Mouse (Mus musculus) midbrain, embryonic 12.5 days (tissue): ENCODE data around the gene Tectb. TPM values are rescaled to one million over a fixed set of nuclear protein-coding genes. Genes with fewer than 3 reads are reported as not detected.

Source experiments
- ATAC-seq: fragments of 200-750 bp; cut with Nextera tagmentation; 2 replicates; pipeline ENCODE4 v1.8.0; 2017; ENCODE audit warnings: low read depth, moderate TSS enrichment, moderate library complexity; ENCODE audit not compliant: low FRiP score
- H3K27ac ChIP-seq: fragments of 300-500 bp; sonication (generic); replicated peaks from 2 replicates; pipeline ENCODE4 v1.5.1; 2016; ENCODE audit warnings: mild to moderate bottlenecking
- H3K27me3 ChIP-seq: fragments of 300-500 bp; sonication (generic); 2 replicates; pipeline ENCODE4 v1.6.1; 2016; ENCODE audit warnings: mild to moderate bottlenecking
- H3K36me3 ChIP-seq: fragments of 300-500 bp; sonication (generic); 2 replicates; pipeline ENCODE4 v1.6.1; 2016
- H3K4me1 ChIP-seq: fragments of 300-500 bp; sonication (generic); 2 replicates; pipeline ENCODE4 v1.6.1; 2016
- H3K4me2 ChIP-seq: fragments of 300-500 bp; sonication (generic); replicated peaks from 2 replicates; pipeline ENCODE4 v1.6.1; 2016; ENCODE audit warnings: mild to moderate bottlenecking, moderate library complexity
- H3K4me3 ChIP-seq: fragments of 300-500 bp; sonication (generic); 2 replicates; pipeline ENCODE4 v1.5.1; 2016; ENCODE audit warnings: mild to moderate bottlenecking
- H3K9ac ChIP-seq: fragments of 300-500 bp; sonication (generic); replicated peaks from 2 replicates; pipeline ENCODE4 v1.6.1; 2016; ENCODE audit warnings: mild to moderate bottlenecking, moderate library complexity
- H3K9me3 ChIP-seq: fragments of 300-500 bp; sonication (generic); 2 replicates; pipeline ENCODE4 v1.6.1; 2016; ENCODE audit warnings: mild to moderate bottlenecking
- WGBS: fragments of 180-500 bp; shearing (Covaris S2); methylation state at CpG from one replicate; pipeline ENCODE4 v1.1.7; 2016; 5-methylcytosine and 5-hydroxymethylcytosine counted together
- polyA plus RNA-seq: library from polyadenylated mRNA; unstranded; fragments of >200 nt; fragmentation: Nextera tagmentation; extraction: Ambion mirVana; gene quantifications from 2 replicates; pipeline ENCODE4 v1.2.1, GENCODE M21; 2016

Tectb gene
- polyA plus RNA-seq, 1 experiment from 2014 or later = 0.31 TPM

GRCm38 (mm10) chr19:55193717-55194394 is 13.3 kb downstream of the Tectb start:
- ATAC-seq = no peak
- H3K36me3 ChIP-seq = no peaks in the 10 kb centered on the region
- H3K9ac ChIP-seq = no peak overlapping the region
- peaks cover 3% of the 10 kb centered on the region; the same call in 1 of the 2 replicates for H3K4me1 ChIP-seq
- H3K4me2 ChIP-seq = no peak overlapping the region
- WGBS = 72% methylated on average over 11 of the region's 11 CpGs
- H3K27me3 ChIP-seq = 0 out of 2 replicates have a peak, but pooled peaks cover 2% of the 10 kb centered on the region
- no peak overlapping the region for H3K4me3 ChIP-seq
- H3K27ac ChIP-seq = no peak overlapping the region
- no peaks in the 10 kb centered on the region for H3K9me3 ChIP-seq

GRCm38 (mm10) chr19:55194520-55195170 is 14.1 kb downstream of the Tectb start:
- H3K4me3 ChIP-seq = no peak overlapping the region
- H3K9ac ChIP-seq = no peak overlapping the region
- 83% methylated on average over 7 of the region's 7 CpGs for WGBS
- no peaks in the 10 kb centered on the region for H3K9me3 ChIP-seq
- H3K27ac ChIP-seq = no peak overlapping the region
- H3K27me3 ChIP-seq = 0 out of 2 replicates have a peak, but pooled peaks cover 7% of the 10 kb centered on the region
- peaks cover 3% of the 10 kb centered on the region; the same call in 1 of the 2 replicates for H3K4me1 ChIP-seq
- no peaks in the 10 kb centered on the region for H3K36me3 ChIP-seq
- no peak for ATAC-seq
- H3K4me2 ChIP-seq = no peak overlapping the region

GRCm38 (mm10) chr19:55195574-55195973 is 15.0 kb downstream of the Tectb start:
- Histone ChIP-seq H3K4me1 (peaks cover 3% of the 10 kb centered on the region; the same call in 1 of the 2 replicates), H3K9me3 (no peaks in the 10 kb centered on the region), H3K4me3 (no peak overlapping the region), H3K4me2 (no peak overlapping the region), H3K36me3 (no peaks in the 10 kb centered on the region), H3K9ac (no peak overlapping the region), H3K27ac (no peak overlapping the region), H3K27me3 (peaks cover 14% of the 10 kb centered on the region)
- WGBS = 92% methylated on average over 3 of the region's 3 CpGs
- no peak for ATAC-seq

GRCm38 (mm10) chr19:55198303-55198702 is 17.8 kb downstream of the Tectb start:
- H3K27me3 ChIP-seq = peaks cover 16% of the 10 kb centered on the region
- no peak overlapping the region for H3K4me3 ChIP-seq
- H3K4me2 ChIP-seq = peak overlapping the region; percentile 12; the same call in 1 of the 2 replicates
- no peaks in the 10 kb centered on the region for H3K4me1 ChIP-seq
- 33% methylated on average over 5 of the region's 5 CpGs for WGBS
- H3K9ac ChIP-seq = no peak overlapping the region
- no peaks in the 10 kb centered on the region for H3K36me3 ChIP-seq
- H3K9me3 ChIP-seq = no peaks in the 10 kb centered on the region
- no peak overlapping the region for H3K27ac ChIP-seq
- ATAC-seq = peak; percentile 62; the same call in 1 of the 2 replicates

DNA sequence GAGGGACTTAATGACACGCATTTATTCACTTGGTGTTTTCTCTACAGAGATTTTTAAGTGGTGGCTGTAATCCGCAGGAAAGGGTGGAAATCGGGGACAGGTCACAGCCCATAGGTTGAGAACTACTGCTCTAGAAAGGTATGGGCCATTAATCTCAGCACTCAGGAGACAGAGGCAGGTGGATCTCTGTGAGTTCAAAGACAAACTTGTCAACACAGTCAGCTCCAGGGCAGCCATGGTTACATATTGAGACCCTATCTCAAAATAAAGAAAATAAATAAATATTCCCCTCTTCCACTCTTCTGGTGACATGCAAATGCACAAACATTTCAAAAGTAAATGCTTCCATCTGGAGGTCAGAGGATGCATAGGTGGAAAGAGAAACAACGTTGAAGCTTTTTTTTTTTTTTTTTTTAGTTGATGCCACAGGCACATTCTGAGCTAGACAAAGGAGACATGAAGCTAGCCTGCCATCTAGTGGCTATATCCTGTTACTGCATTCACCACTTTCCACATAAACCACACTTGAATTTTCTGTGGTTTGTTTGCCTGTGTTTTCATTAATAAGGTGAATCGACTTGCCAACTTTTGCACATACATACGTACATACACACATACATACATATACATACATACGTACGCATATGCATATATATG is 26.1 kb downstream of the Tectb start:
- Histone ChIP-seq H3K9ac (no peak overlapping the region), H3K4me1 (no peaks in the 10 kb centered on the region), H3K4me2 (no peak overlapping the region), H3K4me3 (no peak overlapping the region), H3K9me3 (no peaks in the 10 kb centered on the region), H3K36me3 (no peaks in the 10 kb centered on the region), H3K27me3 (0 out of 2 replicates have a peak, but pooled peaks cover 5% of the 10 kb centered on the region), H3K27ac (no peak overlapping the region)
- ATAC-seq = peak; percentile 38; the same call in 1 of the 2 replicates
- WGBS = 43% methylated on average over 8 of the region's 8 CpGs

GRCm38 (mm10) chr19:55207205-55207604 is 26.7 kb downstream of the Tectb start:
- no peak overlapping the region for H3K27ac ChIP-seq
- H3K36me3 ChIP-seq = no peaks in the 10 kb centered on the region
- no peaks in the 10 kb centered on the region for H3K9me3 ChIP-seq
- H3K27me3 ChIP-seq = 0 out of 2 replicates have a peak, but pooled peaks cover 5% of the 10 kb centered on the region
- no peak overlapping the region for H3K4me2 ChIP-seq
- WGBS = 61% methylated on average over 6 of the region's 6 CpGs
- H3K9ac ChIP-seq = no peak overlapping the region
- ATAC-seq = no peak
- no peak overlapping the region for H3K4me3 ChIP-seq
- H3K4me1 ChIP-seq = no peaks in the 10 kb centered on the region

DNA sequence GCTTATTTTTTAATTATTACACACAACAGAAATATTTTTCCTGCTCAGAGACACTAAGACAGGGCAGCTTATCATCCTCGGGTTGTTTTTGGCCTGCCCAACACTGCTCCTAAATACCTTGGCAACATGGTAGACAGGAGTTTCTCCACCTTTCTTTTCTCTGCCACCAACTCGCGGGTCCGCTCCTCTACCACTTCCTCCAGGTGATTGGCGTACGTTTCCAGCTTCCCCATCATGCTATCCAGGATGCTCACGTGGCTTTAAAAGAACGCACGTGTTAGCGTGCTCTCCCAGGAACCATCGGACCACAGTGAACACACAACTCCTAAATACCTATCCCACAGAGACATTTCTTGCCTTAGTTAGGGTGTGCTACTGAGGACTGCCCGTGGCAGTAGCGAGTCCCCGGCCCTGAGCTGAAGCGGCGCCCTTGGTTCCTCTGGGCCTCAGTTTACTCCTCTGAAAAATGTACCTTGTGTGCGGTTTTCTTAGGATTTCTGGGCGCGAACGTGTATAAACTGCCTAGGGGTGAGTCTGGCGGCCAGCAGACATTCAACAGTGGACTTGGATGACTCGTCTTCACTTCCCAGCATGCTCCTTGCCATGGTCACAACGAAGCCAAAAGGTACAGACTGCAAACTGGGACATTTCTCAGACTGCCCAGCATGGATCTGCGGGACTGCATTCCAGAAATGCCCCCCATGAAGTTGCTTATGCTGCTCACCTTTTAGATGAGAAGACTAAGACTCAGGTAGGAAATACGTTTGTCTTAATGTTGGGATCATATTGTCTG is 27.4 kb downstream of the Tectb start:
- H3K4me1 ChIP-seq = no peaks in the 10 kb centered on the region
- no peak overlapping the region for H3K4me3 ChIP-seq
- 69% methylated on average over 25 of the region's 25 CpGs for WGBS
- no peak for ATAC-seq
- no peaks in the 10 kb centered on the region for H3K36me3 ChIP-seq
- no peak overlapping the region for H3K27ac ChIP-seq
- 0 out of 2 replicates have a peak, but pooled peaks cover 5% of the 10 kb centered on the region for H3K27me3 ChIP-seq
- no peaks in the 10 kb centered on the region for H3K9me3 ChIP-seq
- H3K9ac ChIP-seq = no peak overlapping the region
- H3K4me2 ChIP-seq = no peak overlapping the region

DNA sequence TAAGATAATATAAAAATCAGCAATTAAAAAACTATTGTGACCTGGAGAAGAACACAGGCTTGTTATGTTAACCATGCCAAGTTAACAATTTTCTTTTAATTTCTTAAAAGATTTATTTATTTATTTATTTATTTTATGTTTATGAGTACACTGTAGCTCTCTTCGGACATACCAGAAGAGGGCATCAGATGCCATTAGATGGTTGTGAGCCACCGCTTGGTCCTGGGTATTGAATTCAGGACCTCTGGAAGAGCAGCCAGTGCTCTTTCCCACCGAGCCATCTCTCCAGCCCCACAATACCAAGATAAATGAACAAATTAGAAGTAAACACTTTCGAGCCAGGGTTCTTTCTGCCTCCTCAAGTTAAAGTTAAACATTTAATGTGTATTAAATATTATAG is 28.1 kb downstream of the Tectb start:
- ATAC-seq = no peak
- 0 out of 2 replicates have a peak, but pooled peaks cover 5% of the 10 kb centered on the region for H3K27me3 ChIP-seq
- no peak overlapping the region for H3K4me3 ChIP-seq
- H3K4me2 ChIP-seq = no peak overlapping the region
- 77% methylated on average over 4 of the region's 4 CpGs for WGBS
- H3K9me3 ChIP-seq = no peaks in the 10 kb centered on the region
- no peak overlapping the region for H3K27ac ChIP-seq
- H3K9ac ChIP-seq = no peak overlapping the region
- no peaks in the 10 kb centered on the region for H3K4me1 ChIP-seq
- H3K36me3 ChIP-seq = no peaks in the 10 kb centered on the region

- Histone ChIP-seq H3K9me3 (no peaks in the 10 kb centered on the region), H3K4me1 (no peaks in the 10 kb centered on the region), H3K27ac (no peak overlapping the region), H3K4me3 (no peak overlapping the region), H3K36me3 (no peaks in the 10 kb centered on the region), H3K27me3 (0 out of 2 replicates have a peak, but pooled peaks cover 5% of the 10 kb centered on the region), H3K9ac (no peak overlapping the region), H3K4me2 (no peak overlapping the region)
- no peak for ATAC-seq
- 87% methylated on average over 3 of the region's 3 CpGs for WGBS
Measured at GRCm38 (mm10) chr19:55209084-55209483, 28.6 kb downstream of the Tectb start.

- Histone ChIP-seq H3K4me1 (no peaks in the 10 kb centered on the region), H3K9me3 (no peaks in the 10 kb centered on the region), H3K27me3 (0 out of 2 replicates have a peak, but pooled peaks cover 5% of the 10 kb centered on the region), H3K4me2 (no peak overlapping the region), H3K27ac (no peak overlapping the region), H3K4me3 (no peak overlapping the region), H3K36me3 (no peaks in the 10 kb centered on the region), H3K9ac (no peak overlapping the region)
- WGBS = 94% methylated on average over 1 of the region's 1 CpGs
- no peak for ATAC-seq
Measured at GRCm38 (mm10) chr19:55211698-55212097, 31.2 kb downstream of the Tectb start.

DNA sequence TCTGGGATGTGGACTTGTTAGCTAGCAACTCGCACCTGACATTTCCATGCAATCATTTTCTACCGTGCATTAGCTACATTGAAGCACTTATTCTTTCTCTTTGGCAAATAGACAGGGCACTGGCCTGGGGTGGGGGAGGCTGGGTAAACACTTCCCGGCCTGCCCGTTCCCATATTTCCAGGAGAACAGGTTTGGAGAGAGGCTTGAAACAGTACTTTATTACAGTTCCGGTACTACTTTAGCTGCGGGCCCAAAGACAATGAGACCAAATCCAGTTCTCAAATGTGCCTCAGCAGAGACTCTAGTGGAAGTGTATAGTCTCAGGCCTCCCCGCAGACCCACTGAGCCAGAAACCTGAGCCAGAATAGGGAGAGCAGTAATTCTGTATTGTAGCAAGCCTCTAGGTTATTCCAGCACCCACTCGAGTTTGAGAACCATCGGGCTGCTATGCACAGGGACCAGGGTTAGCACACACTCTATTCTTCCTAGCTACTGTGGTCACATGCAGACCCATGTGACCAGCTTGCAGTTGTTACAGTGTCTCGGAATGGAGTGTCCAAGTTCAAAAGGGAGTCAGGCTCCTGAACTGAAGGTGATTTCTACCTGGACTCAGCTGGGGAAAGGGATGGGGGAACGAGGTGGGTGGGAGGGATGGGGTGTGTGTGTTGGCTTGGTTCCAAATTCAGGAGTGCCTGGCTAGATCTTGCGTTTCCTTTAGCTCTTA is 33.2 kb downstream of the Tectb start:
- no peak overlapping the region for H3K9ac ChIP-seq

More for the DNA sequence above, 33.2 kb downstream of the Tectb start:
- Histone ChIP-seq H3K4me3 (no peak overlapping the region), H3K4me2 (no peak overlapping the region), H3K27ac (no peak overlapping the region), H3K4me1 (peaks cover 1% of the 10 kb centered on the region; the same call in 1 of the 2 replicates), H3K9me3 (no peaks in the 10 kb centered on the region), H3K36me3 (no peaks in the 10 kb centered on the region), H3K27me3 (peaks cover under 1% of the 10 kb centered on the region; the same call in 1 of the 2 replicates)
- ATAC-seq = no peak
- WGBS = 85% methylated on average over 12 of the region's 12 CpGs
